Mouse (Mus musculus) midbrain, embryonic 13.5 days (tissue): ENCODE results near the gene Plcxd2. TPM values are rescaled to one million over a fixed set of nuclear protein-coding genes. Genes with fewer than 3 reads are reported as not detected.

Source experiments
- ATAC-seq: fragments of 200-750 bp; cut with Nextera tagmentation; 2 replicates; pipeline ENCODE4 v1.8.0; 2017; ENCODE audit warnings: mild to moderate bottlenecking, moderate TSS enrichment, moderate library complexity
- H3K27ac ChIP-seq: fragments of 300-500 bp; sonication (generic); 2 replicates; pipeline ENCODE4 v1.5.1; 2015; ENCODE audit warnings: inconsistent platforms, mild to moderate bottlenecking, moderate library complexity
- H3K27me3 ChIP-seq: fragments of 300-500 bp; sonication (generic); 2 replicates; pipeline ENCODE4 v1.6.1; 2015; ENCODE audit warnings: mild to moderate bottlenecking, inconsistent platforms
- H3K36me3 ChIP-seq: fragments of 300-500 bp; sonication (generic); 2 replicates; pipeline ENCODE4 v1.6.1; 2015; ENCODE audit warnings: mild to moderate bottlenecking, inconsistent platforms
- H3K4me1 ChIP-seq: fragments of 300-500 bp; sonication (generic); replicated peaks from 2 replicates; pipeline ENCODE4 v1.6.1; 2015; ENCODE audit warnings: inconsistent platforms
- H3K4me2 ChIP-seq: fragments of 300-500 bp; sonication (generic); replicated peaks from 2 replicates; pipeline ENCODE4 v1.6.1; 2015; ENCODE audit warnings: moderate library complexity, mild to moderate bottlenecking, inconsistent platforms
- H3K4me3 ChIP-seq: fragments of 300-500 bp; sonication (generic); replicated peaks from 2 replicates; pipeline ENCODE4 v1.5.1; 2015; ENCODE audit warnings: mild to moderate bottlenecking, inconsistent platforms
- H3K9ac ChIP-seq: fragments of 300-500 bp; sonication (generic); replicated peaks from 2 replicates; pipeline ENCODE4 v1.6.1; 2015; ENCODE audit warnings: mild to moderate bottlenecking, inconsistent platforms
- H3K9me3 ChIP-seq: fragments of 300-500 bp; sonication (generic); 2 replicates; pipeline ENCODE4 v1.6.1; 2016; ENCODE audit warnings: mild to moderate bottlenecking, inconsistent platforms
- WGBS: fragments of 180-500 bp; shearing (Covaris S2); methylation state at CpG from one replicate; pipeline ENCODE4 v1.1.7; 2015; 5-methylcytosine and 5-hydroxymethylcytosine counted together
- polyA plus RNA-seq: library from polyadenylated mRNA; unstranded; fragments of >200 nt; fragmentation: Nextera tagmentation; extraction: Ambion mirVana; gene quantifications from 2 replicates; pipeline ENCODE4 v1.2.1, GENCODE M21; 2015

Gene Plcxd2
- 6.7 and 7.3 TPM in 2 replicates for polyA plus RNA-seq

GRCm38 (mm10) chr16:46010153-46010905, at the start of gene Plcxd2:
Gene Plcxd2, minus strand, starts transcription at chr16:46010218.
- Histone ChIP-seq H3K9ac (peak within 1 kb of the TSS; percentile 68), H3K9me3 (no peaks in the 10 kb centered on the region), H3K27me3 (no peaks in the 10 kb centered on the region), H3K4me3 (peak within 1 kb of the TSS; percentile 65), H3K4me1 (peaks cover 27% of the 10 kb centered on the region), H3K4me2 (peak within 1 kb of the TSS; percentile 85), H3K27ac (peak within 1 kb of the TSS; percentile 68), H3K36me3 (no peaks in the 10 kb centered on the region)
- peak; percentile 99 for ATAC-seq
- WGBS: under 1% methylated on average over 39 of the region's 39 CpGs

- no peak for ATAC-seq
- H3K27ac ChIP-seq: no peak overlapping the region
- no peaks in the 10 kb centered on the region for H3K9me3 ChIP-seq
- no peaks in the 10 kb centered on the region for H3K27me3 ChIP-seq
- WGBS: 91% methylated on average over 2 of the region's 2 CpGs
- no peak overlapping the region for H3K4me3 ChIP-seq
- H3K9ac ChIP-seq: no peak overlapping the region
- no peaks in the 10 kb centered on the region for H3K4me1 ChIP-seq
- no peaks in the 10 kb centered on the region for H3K36me3 ChIP-seq
- H3K4me2 ChIP-seq: no peak overlapping the region
These were observed 36.9 kb upstream of the Plcxd2 start for GRCm38 (mm10) chr16:46046906-46047305.

GRCm38 (mm10) chr16:46036261-46036660, 26.2 kb upstream of the Plcxd2 start:
- Histone ChIP-seq H3K36me3 (no peaks in the 10 kb centered on the region), H3K4me3 (no peak overlapping the region), H3K4me2 (no peak overlapping the region), H3K27me3 (no peaks in the 10 kb centered on the region), H3K9ac (no peak overlapping the region), H3K4me1 (no peaks in the 10 kb centered on the region), H3K9me3 (no peaks in the 10 kb centered on the region), H3K27ac (no peak overlapping the region)
- WGBS: 54% methylated on average over 2 of the region's 2 CpGs
- no peak for ATAC-seq

- H3K4me2 ChIP-seq: no peak overlapping the region
- WGBS: 84% methylated on average over 9 of the region's 9 CpGs
- no peak overlapping the region for H3K27ac ChIP-seq
- no peak; the same call in 1 of the 2 replicates for ATAC-seq
- no peak overlapping the region for H3K9ac ChIP-seq
- H3K4me1 ChIP-seq: no peaks in the 10 kb centered on the region
- no peak overlapping the region for H3K4me3 ChIP-seq
- H3K27me3 ChIP-seq: no peaks in the 10 kb centered on the region
- H3K36me3 ChIP-seq: no peaks in the 10 kb centered on the region
- no peaks in the 10 kb centered on the region for H3K9me3 ChIP-seq
These were observed 23.9 kb upstream of the Plcxd2 start for GRCm38 (mm10) chr16:46033896-46034295.

- no peak overlapping the region for H3K9ac ChIP-seq
- no peak overlapping the region for H3K27ac ChIP-seq
- no peak overlapping the region for H3K4me2 ChIP-seq
- no peaks in the 10 kb centered on the region for H3K27me3 ChIP-seq
- H3K9me3 ChIP-seq: no peaks in the 10 kb centered on the region
- H3K36me3 ChIP-seq: no peaks in the 10 kb centered on the region
- H3K4me1 ChIP-seq: no peaks in the 10 kb centered on the region
- peak; percentile 53 for ATAC-seq
- H3K4me3 ChIP-seq: no peak overlapping the region
- WGBS: 71% methylated on average over 5 of the region's 5 CpGs
These were observed 13.0 kb upstream of the Plcxd2 start for GRCm38 (mm10) chr16:46022958-46023491.

- H3K9me3 ChIP-seq: no peaks in the 10 kb centered on the region
- H3K27ac ChIP-seq: no peak overlapping the region
- no peaks in the 10 kb centered on the region for H3K27me3 ChIP-seq
- no peak overlapping the region for H3K4me2 ChIP-seq
- no peaks in the 10 kb centered on the region for H3K36me3 ChIP-seq
- H3K4me1 ChIP-seq: no peaks in the 10 kb centered on the region
- H3K4me3 ChIP-seq: no peak overlapping the region
- ATAC-seq: peak; percentile 90
- H3K9ac ChIP-seq: no peak overlapping the region
- WGBS: 50% methylated on average over 5 of the region's 5 CpGs
These were observed 12.3 kb upstream of the Plcxd2 start for GRCm38 (mm10) chr16:46022189-46022928.

GRCm38 (mm10) chr16:46021302-46021701, 11.3 kb upstream of the Plcxd2 start:
- no peaks in the 10 kb centered on the region for H3K36me3 ChIP-seq
- WGBS: 88% methylated on average over 2 of the region's 2 CpGs
- H3K9me3 ChIP-seq: no peaks in the 10 kb centered on the region
- no peaks in the 10 kb centered on the region for H3K4me1 ChIP-seq
- H3K4me2 ChIP-seq: no peak overlapping the region
- H3K9ac ChIP-seq: no peak overlapping the region
- H3K27ac ChIP-seq: no peak overlapping the region
- no peak overlapping the region for H3K4me3 ChIP-seq
- H3K27me3 ChIP-seq: no peaks in the 10 kb centered on the region
- no peak for ATAC-seq

GRCm38 (mm10) chr16:46020396-46020795, 10.4 kb upstream of the Plcxd2 start:
- H3K36me3 ChIP-seq: no peaks in the 10 kb centered on the region
- ATAC-seq: no peak
- no peak overlapping the region for H3K4me3 ChIP-seq
- H3K27me3 ChIP-seq: no peaks in the 10 kb centered on the region
- H3K9me3 ChIP-seq: no peaks in the 10 kb centered on the region
- H3K4me1 ChIP-seq: no peaks in the 10 kb centered on the region
- no peak overlapping the region for H3K9ac ChIP-seq
- 83% methylated on average over 2 of the region's 2 CpGs for WGBS
- no peak overlapping the region for H3K27ac ChIP-seq
- H3K4me2 ChIP-seq: no peak overlapping the region

GRCm38 (mm10) chr16:46019799-46020198, 9.8 kb upstream of the Plcxd2 start:
- H3K4me1 ChIP-seq: no peaks in the 10 kb centered on the region

GRCm38 (mm10) chr16:46019359-46019758, 9.3 kb upstream of the Plcxd2 start:
- H3K27ac ChIP-seq: no peak overlapping the region
- H3K4me2 ChIP-seq: no peak overlapping the region
- no peak overlapping the region for H3K9ac ChIP-seq
- ATAC-seq: no peak
- no peaks in the 10 kb centered on the region for H3K27me3 ChIP-seq
- H3K4me3 ChIP-seq: no peak overlapping the region
- H3K36me3 ChIP-seq: no peaks in the 10 kb centered on the region
- no peaks in the 10 kb centered on the region for H3K9me3 ChIP-seq
- 55% methylated on average over 1 of the region's 1 CpGs for WGBS
- H3K4me1 ChIP-seq: no peaks in the 10 kb centered on the region

More at GRCm38 (mm10) chr16:46019799-46020198, 9.8 kb upstream of the Plcxd2 start:
- Histone ChIP-seq H3K27ac (no peak overlapping the region), H3K9ac (no peak overlapping the region), H3K36me3 (no peaks in the 10 kb centered on the region), H3K4me2 (no peak overlapping the region), H3K4me3 (no peak overlapping the region), H3K27me3 (no peaks in the 10 kb centered on the region), H3K9me3 (no peaks in the 10 kb centered on the region)
- WGBS: 87% methylated on average over 4 of the region's 4 CpGs
- ATAC-seq: no peak

- Histone ChIP-seq H3K4me3 (no peak overlapping the region), H3K36me3 (no peaks in the 10 kb centered on the region), H3K4me2 (no peak overlapping the region), H3K9ac (no peak overlapping the region), H3K9me3 (no peaks in the 10 kb centered on the region), H3K27ac (no peak overlapping the region), H3K27me3 (no peaks in the 10 kb centered on the region), H3K4me1 (peaks cover 27% of the 10 kb centered on the region)
- no peak for ATAC-seq
- 100% methylated on average over 1 of the region's 1 CpGs for WGBS
These were observed 1.7 kb upstream of the Plcxd2 start for GRCm38 (mm10) chr16:46011696-46012095.

GRCm38 (mm10) chr16:46010906-46011220, 845 bp upstream of the Plcxd2 start:
- Histone ChIP-seq H3K4me1 (peaks cover 27% of the 10 kb centered on the region), H3K36me3 (no peaks in the 10 kb centered on the region), H3K4me3 (peak overlapping the region; percentile 65), H3K4me2 (peak overlapping the region; percentile 85), H3K9me3 (no peaks in the 10 kb centered on the region), H3K27ac (peak overlapping the region; percentile 68), H3K9ac (peak overlapping the region; percentile 68), H3K27me3 (no peaks in the 10 kb centered on the region)
- 9% methylated on average over 5 of the region's 5 CpGs for WGBS
- peak; percentile 4; the same call in 1 of the 2 replicates for ATAC-seq
